Mouse (Mus musculus) heart, embryonic 15.5 days (tissue): Measurements from ENCODE around the gene Ckap5. TPM values are rescaled to one million over a fixed set of nuclear protein-coding genes. Genes with fewer than 3 reads are reported as not detected.
"Not testable (repeated sequence)": the region's sequence is repeated elsewhere in the genome, so short reads cannot be mapped to it uniquely, and the experiment has no call there.

Experiments used
- ATAC-seq: fragments of 200-750 bp; cut with Nextera tagmentation; replicated peaks from 2 replicates; pipeline ENCODE4 v1.8.0; 2017; ENCODE audit warnings: low read depth, moderate TSS enrichment; ENCODE audit not compliant: insufficient number of reproducible peaks, insufficient read depth, low FRiP score
- H3K27ac ChIP-seq: fragments of 300-500 bp; sonication (generic); 2 replicates; pipeline ENCODE4 v1.5.1; 2015; ENCODE audit warnings: mild to moderate bottlenecking, inconsistent platforms
- H3K27me3 ChIP-seq: fragments of 300-500 bp; sonication (generic); 2 replicates; pipeline ENCODE4 v1.6.1; 2015; ENCODE audit warnings: inconsistent platforms
- H3K36me3 ChIP-seq: fragments of 300-500 bp; sonication (generic); 2 replicates; pipeline ENCODE4 v1.6.1; 2015; ENCODE audit warnings: mild to moderate bottlenecking, inconsistent platforms
- H3K4me1 ChIP-seq: fragments of 300-500 bp; sonication (generic); replicated peaks from 2 replicates; pipeline ENCODE4 v1.6.1; 2015; ENCODE audit warnings: inconsistent platforms
- H3K4me2 ChIP-seq: fragments of 300-500 bp; sonication (generic); 2 replicates; pipeline ENCODE4 v1.6.1; 2015; ENCODE audit warnings: inconsistent platforms, mild to moderate bottlenecking, moderate library complexity
- H3K4me3 ChIP-seq: fragments of 300-500 bp; sonication (generic); 2 replicates; pipeline ENCODE4 v1.5.1; 2015; ENCODE audit warnings: mild to moderate bottlenecking, inconsistent platforms
- H3K9ac ChIP-seq: fragments of 300-500 bp; sonication (generic); 2 replicates; pipeline ENCODE4 v1.6.1; 2015; ENCODE audit warnings: mild to moderate bottlenecking, inconsistent platforms
- H3K9me3 ChIP-seq: fragments of 300-500 bp; sonication (generic); replicated peaks from 2 replicates; pipeline ENCODE4 v1.6.1; 2016; ENCODE audit warnings: inconsistent platforms
- WGBS: fragments of 180-500 bp; shearing (Covaris S2); methylation state at CpG from one replicate; pipeline ENCODE4 v1.1.7; 2015; ENCODE audit warnings: mixed read lengths; 5-methylcytosine and 5-hydroxymethylcytosine counted together
- polyA plus RNA-seq: library from polyadenylated mRNA; unstranded; fragments of >200 nt; fragmentation: Nextera tagmentation; extraction: Ambion mirVana; gene quantifications from 2 replicates; pipeline ENCODE4 v1.2.1, GENCODE M21; 2015

Ckap5 gene
- 59.9 and 65.8 TPM in 2 replicates for polyA plus RNA-seq

DNA sequence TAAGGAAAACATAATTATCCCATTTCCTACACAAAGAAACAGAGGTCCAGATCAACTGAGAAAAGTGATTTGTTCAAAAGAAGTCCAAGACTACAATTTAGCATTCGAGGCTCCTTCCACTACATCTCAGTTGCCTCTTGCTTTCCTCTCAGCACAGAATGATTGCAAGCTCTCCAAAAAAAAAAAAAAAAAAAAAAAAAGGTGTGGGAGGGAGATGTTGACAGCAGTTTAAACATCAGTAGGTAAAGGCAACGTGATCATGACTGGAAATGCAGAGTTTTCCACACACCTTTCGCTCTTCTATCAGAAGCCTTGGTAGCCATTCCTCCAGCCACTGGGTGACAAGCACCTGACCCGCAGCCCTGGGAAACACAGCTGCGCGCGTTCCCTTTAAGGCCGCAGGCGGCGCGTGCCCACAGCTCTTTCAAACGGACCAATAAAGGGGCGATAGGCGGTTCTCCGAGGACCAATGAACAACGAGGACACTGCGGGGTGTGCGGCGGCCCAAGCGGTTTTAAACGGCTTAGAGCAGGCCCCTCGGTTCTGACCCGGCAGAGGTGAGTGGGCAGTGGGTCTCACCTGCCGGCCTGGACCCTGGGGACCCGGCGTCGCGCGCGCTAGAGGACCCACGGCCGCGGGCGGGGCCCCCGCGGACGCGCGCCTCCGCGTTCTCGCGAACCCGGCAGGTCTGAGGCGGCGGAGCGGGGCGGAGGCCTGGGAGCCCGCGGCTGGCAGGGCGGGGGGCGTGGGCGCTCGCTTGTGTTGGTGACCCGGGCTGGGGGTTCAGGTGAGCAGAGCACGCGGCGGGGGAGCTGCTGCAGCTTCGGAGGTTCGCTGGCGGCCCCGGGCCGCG, at the start of gene Ckap5:
Ckap5 (plus strand) TSS at position 469 of the 853 bp plus-strand sequence.
- peak; percentile 97 for ATAC-seq
- Histone ChIP-seq H3K4me2 (peak within 1 kb of the TSS; percentile 70), H3K4me1 (peaks cover 4% of the 10 kb centered on the region; the same call in 1 of the 2 replicates), H3K27ac (peak within 1 kb of the TSS; percentile 84), H3K36me3 (peaks cover 11% of the 10 kb centered on the region), H3K27me3 (no peaks in the 10 kb centered on the region), H3K9ac (peak within 1 kb of the TSS; percentile 90), H3K9me3 (no peaks in the 10 kb centered on the region), H3K4me3 (peak within 1 kb of the TSS; percentile 93)
- WGBS, result under 1% methylated on average over 64 of the region's 64 CpGs

DNA sequence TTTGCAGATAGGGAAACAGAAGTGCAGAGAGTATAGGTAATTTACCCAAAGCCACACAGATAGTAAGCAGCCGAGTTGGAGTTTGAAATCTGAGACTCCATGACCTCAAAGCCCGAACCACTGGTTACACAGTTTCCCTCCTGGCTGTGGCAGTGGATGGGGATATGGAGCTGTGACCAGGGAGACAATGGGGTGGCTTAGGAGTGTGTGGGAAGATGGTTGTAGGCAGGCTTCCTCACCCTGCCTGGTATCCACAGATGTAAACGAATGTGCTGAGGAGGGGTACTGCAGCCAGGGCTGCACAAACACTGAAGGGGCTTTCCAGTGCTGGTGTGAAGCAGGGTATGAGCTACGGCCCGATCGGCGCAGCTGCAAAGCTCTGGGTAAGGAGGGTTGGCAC, 49.7 kb upstream of the Ckap5 start:
- Histone ChIP-seq H3K9me3 (no peaks in the 10 kb centered on the region), H3K4me3 (no peak overlapping the region), H3K4me2 (no peak overlapping the region), H3K9ac (no peak overlapping the region), H3K27ac (no peak overlapping the region; the same call in 1 of the 2 replicates), H3K36me3 (peaks cover 42% of the 10 kb centered on the region), H3K27me3 (no peaks in the 10 kb centered on the region), H3K4me1 (peaks cover 15% of the 10 kb centered on the region)
- WGBS, result 76% methylated on average over 7 of the region's 7 CpGs
- no peak for ATAC-seq

DNA sequence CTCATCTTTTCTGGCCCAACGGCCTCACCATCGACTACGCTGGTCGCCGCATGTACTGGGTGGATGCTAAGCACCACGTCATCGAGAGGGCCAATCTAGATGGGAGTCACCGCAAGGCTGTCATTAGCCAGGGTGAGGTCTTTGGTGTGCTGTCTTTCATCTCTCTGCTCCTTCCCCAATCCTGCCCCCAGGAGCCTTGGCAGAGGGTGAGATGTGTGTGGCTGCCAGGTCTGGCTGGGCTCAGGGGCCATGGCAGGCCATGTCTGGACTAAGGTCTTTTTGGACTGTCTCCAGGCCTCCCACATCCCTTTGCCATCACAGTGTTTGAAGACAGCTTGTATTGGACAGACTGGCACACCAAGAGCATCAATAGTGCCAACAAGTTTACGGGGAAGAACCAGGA, 46.2 kb upstream of the Ckap5 start:
- Histone ChIP-seq H3K4me2 (no peak overlapping the region), H3K4me1 (peaks cover 15% of the 10 kb centered on the region), H3K36me3 (peaks cover 35% of the 10 kb centered on the region), H3K4me3 (no peak overlapping the region), H3K27ac (no peak overlapping the region), H3K27me3 (no peaks in the 10 kb centered on the region), H3K9me3 (no peaks in the 10 kb centered on the region), H3K9ac (no peak overlapping the region)
- whole genome bisulfite sequencing, result 91% methylated on average over 9 of the region's 9 CpGs
- ATAC-seq, result no peak

DNA sequence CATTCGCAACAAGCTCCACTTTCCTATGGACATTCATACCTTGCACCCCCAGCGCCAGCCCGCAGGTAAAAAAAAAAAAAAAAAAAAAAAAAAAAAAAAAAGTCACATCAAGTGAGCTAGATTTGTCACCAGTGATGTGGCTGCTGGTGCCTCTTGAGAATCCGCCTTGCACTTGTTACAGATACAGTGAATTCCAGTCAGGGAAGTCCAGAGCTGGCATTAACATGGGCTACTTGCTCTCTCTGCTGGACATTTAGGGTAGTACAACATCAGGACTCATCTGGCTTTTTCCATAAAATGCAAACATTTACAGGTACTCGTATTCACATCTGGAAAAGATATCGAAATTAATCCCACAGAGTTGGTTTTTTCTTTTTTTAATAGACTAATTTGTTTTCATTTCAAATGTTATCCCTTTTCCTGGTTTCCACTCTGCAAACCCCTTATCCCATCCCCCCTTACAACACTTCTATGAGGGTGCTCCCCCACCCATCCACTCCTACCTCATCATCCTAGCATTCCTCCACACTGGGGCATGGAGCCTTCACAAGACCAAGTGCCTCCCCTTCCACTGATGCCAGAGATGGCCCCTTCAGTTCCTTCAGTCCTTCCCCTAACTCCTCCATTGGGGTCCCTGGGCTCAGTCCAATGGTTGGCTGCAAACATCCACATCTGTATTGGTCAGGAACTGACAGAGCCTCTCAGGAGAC, 45.6 kb upstream of the Ckap5 start:
- Histone ChIP-seq H3K9me3 (no peaks in the 10 kb centered on the region), H3K4me2 (no peak overlapping the region), H3K4me3 (no peak overlapping the region), H3K27me3 (no peaks in the 10 kb centered on the region), H3K9ac (no peak overlapping the region), H3K4me1 (peaks cover 11% of the 10 kb centered on the region), H3K27ac (no peak overlapping the region), H3K36me3 (peaks cover 34% of the 10 kb centered on the region)
- 65% methylated on average over 6 of the region's 6 CpGs for WGBS
- ATAC-seq, result peak; percentile 66; the same call in 1 of the 2 replicates

DNA sequence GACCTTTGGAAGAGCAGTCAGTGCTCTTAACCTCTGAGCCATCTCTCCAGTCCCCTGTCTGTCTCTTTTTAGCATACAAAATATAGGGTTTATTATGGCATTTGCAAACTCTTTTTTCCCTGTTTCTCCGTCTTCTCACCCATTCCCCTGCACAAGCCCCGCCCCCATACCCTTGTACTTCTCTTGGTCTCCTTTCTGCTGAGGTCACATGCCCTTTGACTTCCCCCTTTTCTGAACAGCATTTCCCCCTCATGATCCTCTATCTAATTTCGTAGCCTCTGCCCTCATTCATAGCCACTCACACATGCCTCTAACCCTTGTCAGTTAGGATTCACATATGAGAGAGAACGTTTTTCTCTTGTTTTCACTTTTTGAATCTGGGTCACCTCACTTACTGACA, 41.9 kb upstream of the Ckap5 start:
- no peak overlapping the region for H3K4me3 ChIP-seq
- WGBS, result 79% methylated on average over 4 of the region's 4 CpGs

DNA sequence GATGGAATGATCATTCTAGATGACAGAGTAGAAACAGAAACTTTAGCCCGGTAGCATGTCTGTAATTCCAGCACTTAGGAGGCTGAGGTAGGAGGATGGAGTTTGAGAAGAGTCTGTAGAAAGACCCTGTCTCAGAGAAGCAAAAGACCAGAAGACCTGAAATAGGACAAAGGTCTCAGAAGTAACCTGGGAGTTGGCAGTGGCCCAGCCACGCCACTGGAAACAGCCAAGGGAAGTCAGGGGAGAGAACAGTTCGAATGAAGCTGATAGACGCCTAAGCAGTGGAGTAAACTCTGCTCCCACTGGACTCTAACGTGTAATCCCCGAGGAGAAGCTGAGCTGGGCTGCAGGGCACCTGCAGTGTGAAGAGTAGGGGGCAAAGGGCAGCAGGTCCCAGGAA, 41.3 kb upstream of the Ckap5 start:
- Histone ChIP-seq H3K4me1 (no peaks in the 10 kb centered on the region), H3K36me3 (peaks cover 47% of the 10 kb centered on the region), H3K27ac (no peak overlapping the region), H3K4me3 (no peak overlapping the region), H3K9me3 (no peaks in the 10 kb centered on the region), H3K4me2 (no peak overlapping the region), H3K9ac (no peak overlapping the region), H3K27me3 (no peaks in the 10 kb centered on the region)
- WGBS, result 68% methylated on average over 6 of the region's 6 CpGs
- no peak for ATAC-seq

More for the DNA sequence above, 41.9 kb upstream of the Ckap5 start:
- H3K9ac ChIP-seq, result no peak overlapping the region
- no peak overlapping the region for H3K4me2 ChIP-seq
- no peak for ATAC-seq
- H3K27me3 ChIP-seq, result no peaks in the 10 kb centered on the region
- no peaks in the 10 kb centered on the region for H3K9me3 ChIP-seq
- no peaks in the 10 kb centered on the region for H3K4me1 ChIP-seq
- H3K36me3 ChIP-seq, result peaks cover 43% of the 10 kb centered on the region
- no peak overlapping the region for H3K27ac ChIP-seq

DNA sequence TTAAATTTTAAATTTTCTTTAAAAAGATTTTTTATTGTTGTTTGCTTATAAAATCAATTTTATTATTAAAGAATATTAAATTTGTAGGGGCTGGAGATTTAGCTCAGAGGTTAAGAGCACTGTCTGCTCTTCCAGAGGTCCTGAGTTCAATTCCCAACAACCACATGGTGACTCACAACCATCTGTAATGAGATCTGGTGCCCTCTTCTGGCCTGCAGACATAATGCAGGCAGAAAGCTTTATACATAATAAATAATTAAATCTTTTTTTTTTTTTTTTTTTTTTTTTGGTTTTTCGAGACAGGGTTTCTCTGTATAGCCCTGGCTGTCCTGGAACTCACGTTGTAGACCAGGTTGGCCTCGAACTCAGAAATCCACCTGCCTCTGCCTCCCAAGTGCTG, 39.3 kb upstream of the Ckap5 start:
- not testable (repeated sequence) for ATAC-seq, H3K9me3 ChIP-seq, H3K4me1 ChIP-seq, H3K27ac ChIP-seq, H3K4me3 ChIP-seq, H3K27me3 ChIP-seq, H3K4me2 ChIP-seq, H3K9ac ChIP-seq
- 55% methylated on average over 3 of the region's 3 CpGs for WGBS
- peaks cover 59% of the 10 kb centered on the region for H3K36me3 ChIP-seq

DNA sequence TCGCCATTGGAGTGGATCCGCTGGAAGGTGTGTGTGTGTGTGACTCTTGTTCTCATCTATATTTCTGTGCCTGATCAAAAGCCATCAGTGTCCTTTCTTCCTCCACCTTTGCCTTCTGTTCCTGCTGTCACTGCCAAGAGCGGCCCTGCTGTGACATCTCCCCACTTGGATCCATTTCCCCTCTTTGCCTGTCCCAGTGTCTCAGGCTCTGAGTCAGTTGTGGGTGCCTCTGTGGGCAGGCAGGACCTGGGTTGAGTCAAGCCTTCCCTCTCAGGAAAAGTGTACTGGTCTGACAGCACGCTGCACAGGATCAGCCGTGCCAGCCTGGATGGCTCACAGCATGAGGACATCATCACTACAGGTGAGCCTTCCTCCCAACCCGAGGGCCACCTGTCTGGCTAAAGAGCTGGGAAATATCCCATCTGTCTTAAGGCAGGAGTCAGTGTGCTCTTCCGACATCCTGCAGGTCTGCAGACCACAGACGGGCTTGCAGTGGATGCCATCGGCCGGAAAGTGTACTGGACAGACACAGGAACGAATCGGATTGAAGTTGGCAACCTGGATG, 34.4 kb upstream of the Ckap5 start:
- Histone ChIP-seq H3K9ac (no peak overlapping the region), H3K27ac (no peak overlapping the region), H3K4me2 (no peak overlapping the region), H3K36me3 (peaks cover 72% of the 10 kb centered on the region), H3K9me3 (no peaks in the 10 kb centered on the region), H3K27me3 (no peaks in the 10 kb centered on the region), H3K4me3 (no peak overlapping the region), H3K4me1 (no peaks in the 10 kb centered on the region)
- 93% methylated on average over 12 of the region's 12 CpGs for WGBS
- ATAC-seq, result no peak

DNA sequence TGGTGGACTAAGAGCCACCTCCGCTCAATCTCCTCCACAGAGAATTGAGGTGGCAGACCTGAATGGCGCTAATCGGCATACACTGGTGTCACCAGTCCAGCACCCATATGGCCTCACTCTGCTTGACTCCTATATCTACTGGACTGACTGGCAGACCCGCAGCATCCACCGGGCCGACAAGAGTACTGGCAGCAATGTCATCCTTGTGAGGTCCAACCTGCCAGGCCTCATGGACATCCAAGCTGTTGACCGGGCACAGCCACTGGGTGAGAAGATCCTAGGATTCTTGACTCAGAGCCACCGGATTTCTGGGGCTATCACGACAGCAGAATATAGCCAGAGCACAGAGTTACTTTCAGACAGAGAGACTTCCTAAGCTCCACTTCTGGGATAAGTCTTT, 32.6 kb upstream of the Ckap5 start:
- 94% methylated on average over 9 of the region's 9 CpGs for WGBS
- no peak overlapping the region for H3K4me3 ChIP-seq
- H3K27ac ChIP-seq, result no peak overlapping the region
- H3K4me2 ChIP-seq, result no peak overlapping the region
- H3K4me1 ChIP-seq, result no peaks in the 10 kb centered on the region
- no peak for ATAC-seq
- no peaks in the 10 kb centered on the region for H3K9me3 ChIP-seq
- H3K9ac ChIP-seq, result no peak overlapping the region
- H3K36me3 ChIP-seq, result peaks cover 77% of the 10 kb centered on the region
- H3K27me3 ChIP-seq, result no peaks in the 10 kb centered on the region

DNA sequence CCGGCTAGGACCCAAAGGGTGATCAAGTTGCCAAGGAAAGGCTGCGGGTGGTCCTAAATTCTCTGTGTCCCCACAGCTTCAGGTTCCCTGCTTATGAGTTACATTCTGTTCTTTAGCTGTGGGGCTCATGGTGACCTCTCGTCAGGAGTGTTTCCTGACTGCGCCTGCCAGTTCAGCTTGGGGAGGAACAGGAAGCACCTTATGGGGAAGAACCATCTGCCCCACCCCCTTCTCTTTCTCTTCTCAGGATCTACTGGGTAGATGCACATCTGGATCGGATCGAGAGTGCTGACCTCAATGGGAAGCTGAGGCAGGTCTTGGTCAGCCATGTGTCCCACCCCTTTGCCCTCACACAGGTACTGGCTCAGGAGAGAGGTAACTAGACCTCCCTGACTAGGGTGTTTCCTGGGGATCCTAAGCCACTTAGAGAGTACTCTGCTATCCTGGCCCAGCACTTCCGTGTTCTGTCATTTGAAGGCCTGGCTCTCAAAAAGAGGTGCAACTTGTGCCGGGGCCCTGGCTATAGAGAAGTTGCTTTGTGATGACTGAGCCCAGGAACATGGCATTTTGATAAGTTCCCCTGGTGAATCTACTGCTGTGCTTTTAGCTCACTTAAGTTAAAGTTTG, 28.4 kb upstream of the Ckap5 start:
- H3K27ac ChIP-seq, result no peak overlapping the region
- no peak for ATAC-seq
- 86% methylated on average over 8 of the region's 8 CpGs for WGBS
- no peak overlapping the region for H3K4me3 ChIP-seq
- H3K27me3 ChIP-seq, result no peaks in the 10 kb centered on the region
- no peaks in the 10 kb centered on the region for H3K4me1 ChIP-seq
- no peaks in the 10 kb centered on the region for H3K9me3 ChIP-seq
- no peak overlapping the region for H3K4me2 ChIP-seq
- H3K36me3 ChIP-seq, result peaks cover 62% of the 10 kb centered on the region
- H3K9ac ChIP-seq, result no peak overlapping the region

DNA sequence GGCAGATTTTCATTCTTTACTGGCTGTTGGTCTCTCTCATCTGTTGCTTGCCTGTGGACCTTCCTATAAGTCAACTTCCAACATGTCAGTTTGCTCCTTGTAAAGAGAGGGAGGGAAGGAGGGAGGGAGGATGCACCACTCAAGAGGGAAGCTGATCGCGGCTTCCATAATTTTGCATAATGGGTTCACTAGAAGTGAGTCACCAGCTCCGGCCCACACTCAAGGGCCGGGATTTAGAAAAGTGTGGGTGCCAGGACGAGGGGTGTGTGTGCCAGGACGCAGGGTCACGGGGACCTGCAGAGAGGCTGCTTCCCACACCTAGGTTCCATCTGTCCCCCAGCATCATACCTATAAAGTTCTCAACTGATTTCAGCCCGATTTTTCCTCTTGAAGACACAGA, 18.5 kb upstream of the Ckap5 start:
- Histone ChIP-seq H3K9me3 (no peaks in the 10 kb centered on the region), H3K36me3 (peaks cover 37% of the 10 kb centered on the region; the same call in 1 of the 2 replicates), H3K27ac (no peak overlapping the region), H3K4me3 (no peak overlapping the region), H3K27me3 (no peaks in the 10 kb centered on the region), H3K9ac (no peak overlapping the region), H3K4me1 (no peaks in the 10 kb centered on the region), H3K4me2 (no peak overlapping the region)
- WGBS, result 89% methylated on average over 8 of the region's 8 CpGs
- no peak for ATAC-seq
